8 mouse cellular contexts compared by ENCODE assay signal in the genomic region with DNA sequence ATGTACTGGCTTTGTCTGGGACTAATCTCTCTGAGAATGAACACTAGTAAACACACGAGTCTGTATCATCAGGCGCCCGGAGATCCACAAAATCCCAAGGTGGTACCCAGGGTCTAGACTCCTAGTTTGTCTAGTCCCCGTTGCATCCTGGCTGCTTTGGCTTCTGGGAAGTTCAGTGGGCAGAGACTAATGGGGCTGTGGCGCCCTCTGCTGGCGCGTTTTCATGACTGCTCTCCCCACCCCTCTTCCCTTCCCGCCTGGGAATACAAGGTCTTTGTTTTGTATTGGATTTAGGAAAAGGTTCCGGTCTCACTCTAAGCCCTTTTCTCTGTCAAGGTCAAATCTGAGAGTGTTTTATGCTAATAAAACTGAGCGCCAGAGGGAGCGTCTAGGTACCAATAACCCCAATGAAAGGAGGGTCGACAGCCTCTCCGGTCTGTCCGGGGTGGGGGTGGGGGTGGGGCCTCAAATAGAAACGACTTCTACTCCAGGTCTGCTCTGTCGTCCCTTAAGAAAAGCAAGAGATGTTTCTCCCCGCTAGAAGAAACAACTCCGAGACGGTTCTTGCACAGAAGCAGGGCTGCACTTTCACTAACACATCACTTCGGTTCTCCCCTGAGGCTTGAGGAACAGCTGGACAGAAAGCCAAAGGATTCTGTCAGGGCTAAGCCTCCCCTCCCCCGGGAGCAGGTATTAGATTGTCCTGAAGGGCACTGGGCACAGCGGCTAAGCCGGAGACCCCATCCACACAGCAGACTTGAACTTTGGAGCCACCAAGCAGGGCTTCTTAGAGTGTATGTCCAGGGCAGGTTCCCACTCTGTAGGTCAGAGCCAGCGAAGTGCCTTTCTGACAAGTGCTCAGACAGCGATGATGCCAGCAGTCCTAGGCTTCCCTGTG. TPM values are rescaled to one million over a fixed set of nuclear protein-coding genes. Genes with fewer than 3 reads are reported as not detected.
DNase-seq lines count a peak whose midpoint lies in the region; ATAC-seq and TF ChIP-seq lines count a peak whose summit lies in the region.

No protein-coding gene starts in this region.

- TF ChIP-seq POLR2A in thymus, adult 2 months (IDR thresholded peaks at IDR 0.05; ENCODE audit: control insufficient read depth, extremely low read depth, insufficient read depth, low read length, poor library complexity): no peak

- peak; percentile 86 for TF ChIP-seq CTCF in thymus, adult 2 months (IDR thresholded peaks at IDR 0.05; ENCODE audit: borderline replicate concordance, control insufficient read depth, extremely low read depth, insufficient read depth, low read length, poor library complexity)

- no peak overlapping the region for H3K4me3 ChIP-seq in thymus, adult 2 months (ENCODE audit: control insufficient read depth, insufficient read depth, low read length)

- no peaks in the 10 kb centered on the region for H3K36me3 ChIP-seq in thymus, adult 2 months (ENCODE audit: control insufficient read depth, insufficient read depth, low read length)

- H3K4me1 ChIP-seq in thymus, adult 2 months (replicated peaks; ENCODE audit: control insufficient read depth, insufficient read depth, low read length): peaks cover 2% of the 10 kb centered on the region

- H3K27ac ChIP-seq in thymus, adult 2 months (ENCODE audit: control insufficient read depth, insufficient read depth, low read length): no peak overlapping the region

- intact Hi-C loops in left cerebral cortex, postnatal 36 days (cut with DNase I): loop anchor here (2.0 kb wide), 1 partner anchor 194 kb away; no protein-coding TSS in a partner anchor

- 19% methylated on average over 25 of the region's 25 CpGs for WGBS in thymus, adult 2 months

- peak; percentile 75 for ATAC-seq in megakaryocyte progenitor cell, adult 5-6 weeks (replicated peaks; ENCODE audit: poor library complexity)

- no peaks in the 10 kb centered on the region for H3K27me3 ChIP-seq in thymus, adult 2 months (ENCODE audit: control insufficient read depth, insufficient read depth, low read length)

- peak; percentile 45 for DNase-seq in thymus, adult 2 months
- DNase-seq in thymus, adult 18-20 months: no peak
- peak; percentile 59 to 78 for DNase-seq in cerebellum, postnatal 25 days
- DNase-seq in gastrocnemius, postnatal 10 days: peak; percentile 73
- peak; percentile 67 for DNase-seq in induced T-regulatory cell, adult 2 months (ENCODE audit: low read depth)
- DNase-seq in left cerebral cortex, postnatal 36 days (ENCODE audit: low spot score in 2 of 2): peak; percentile 40 to 56
- DNase-seq in right cerebral cortex, postnatal 25 days: peak; percentile 48

RNA-seq across cellular contexts. Expression of gene Tex35, which starts 22.1 kb away (rescaled TPM):
- 0.31 TPM in 1 of 2 replicates, not detected in the other for polyA plus RNA-seq in thymus, adult 2 months (2012; rRNA removed)
- not detected for total RNA-seq in gastrocnemius, postnatal 10 days (2021)
- not detected for total RNA-seq in left cerebral cortex, postnatal 36 days (2021)
- total RNA-seq in megakaryocyte progenitor cell, adult 5-6 weeks (2015): not detected in 2 replicates
- not detected in 2 replicates for total RNA-seq in megakaryocyte progenitor cell, adult 5-6 weeks (2017)

Comparison
In these comparisons a context has a peak if more than half of its experiments do, and no peak if none do; other contexts are left out.
1. DNase-seq: peak in thymus, adult 2 months (single experiment), cerebellum, postnatal 25 days (2 of 2), gastrocnemius, postnatal 10 days (single experiment), induced T-regulatory cell, adult 2 months (single experiment), left cerebral cortex, postnatal 36 days (2 of 2) and right cerebral cortex, postnatal 25 days (single experiment); none in thymus, adult 18-20 months (0 of 2).